Mouse (Mus musculus) bone marrow, adult 2 months (tissue): ENCODE data around the gene Spata20.

Experiments
- CTCF ChIP-seq: fragments of 200-500 bp; IDR thresholded peaks from 2 replicates; pipeline ENCODE4 v1.5.1; 2011; ENCODE audit warnings: low read length, control low read depth; ENCODE audit not compliant: control insufficient read depth, insufficient read depth
- POLR2A ChIP-seq: fragments of 200-500 bp; IDR thresholded peaks from 2 replicates; pipeline ENCODE4 v1.6.1; 2011; ENCODE audit warnings: low read depth, mild to moderate bottlenecking, control low read depth, low read length, borderline replicate concordance; ENCODE audit not compliant: control insufficient read depth

GRCm38 (mm10) chr11:94482738-94483137 lies 3.2 kb downstream of the Spata20 start:
- no peak for TF ChIP-seq POLR2A
- no peak for TF ChIP-seq CTCF
